Mouse (Mus musculus) lung, postnatal 14 days (tissue): Measurements from ENCODE around the gene Lilrb4a.
"Not testable (repeated sequence)": the region's sequence is repeated elsewhere in the genome, so short reads cannot be mapped to it uniquely, and the experiment has no call there.

Experiments used
- DNase-seq: peaks from one replicate; pipeline ENCODE4 v3.0.0; 2021

Gene Lilrb4a

DNA sequence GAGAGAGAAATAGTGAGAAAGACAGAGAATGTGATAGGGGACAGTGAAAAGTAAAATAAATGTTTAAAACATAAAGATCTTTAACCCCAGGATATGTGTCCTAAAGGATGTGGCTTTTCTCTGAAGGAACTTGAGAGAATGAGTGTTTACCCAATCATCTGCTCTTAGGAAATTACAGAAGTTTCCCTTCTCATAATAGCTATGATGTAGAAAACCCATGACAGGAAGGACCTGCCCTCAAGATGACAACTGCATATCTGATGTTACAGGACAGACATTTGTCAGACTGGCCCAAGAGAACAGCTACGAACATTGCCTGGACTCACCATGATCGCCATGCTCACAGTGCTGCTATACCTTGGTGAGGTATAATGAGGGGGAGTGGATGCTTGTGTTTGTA lies at the start of gene Lilrb4a:
Gene Lilrb4a (plus strand): TSS at position 266 of the 400 bp plus-strand sequence.
- not testable (repeated sequence) for DNase-seq

DNA sequence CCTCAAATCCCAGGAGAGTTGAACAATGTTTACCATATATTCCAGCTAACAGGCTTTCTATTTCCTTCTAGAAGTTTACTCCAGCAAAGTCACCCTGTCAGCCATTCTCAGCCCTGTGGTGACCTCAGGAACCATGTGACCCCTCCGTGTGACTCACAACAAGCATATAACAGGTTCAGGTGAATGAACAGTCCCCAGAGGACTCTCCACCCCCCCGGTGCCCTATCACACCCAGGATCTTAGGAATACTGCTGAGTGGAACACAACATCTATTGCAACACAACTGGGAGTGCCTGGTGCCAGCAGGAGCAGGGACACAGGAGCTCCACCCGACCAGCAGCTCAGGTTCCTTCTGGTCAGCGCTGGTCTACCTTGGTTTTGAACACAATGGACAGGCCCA lies 39.1 kb upstream of the Lilrb4a start:
- DNase-seq = no peak

DNA sequence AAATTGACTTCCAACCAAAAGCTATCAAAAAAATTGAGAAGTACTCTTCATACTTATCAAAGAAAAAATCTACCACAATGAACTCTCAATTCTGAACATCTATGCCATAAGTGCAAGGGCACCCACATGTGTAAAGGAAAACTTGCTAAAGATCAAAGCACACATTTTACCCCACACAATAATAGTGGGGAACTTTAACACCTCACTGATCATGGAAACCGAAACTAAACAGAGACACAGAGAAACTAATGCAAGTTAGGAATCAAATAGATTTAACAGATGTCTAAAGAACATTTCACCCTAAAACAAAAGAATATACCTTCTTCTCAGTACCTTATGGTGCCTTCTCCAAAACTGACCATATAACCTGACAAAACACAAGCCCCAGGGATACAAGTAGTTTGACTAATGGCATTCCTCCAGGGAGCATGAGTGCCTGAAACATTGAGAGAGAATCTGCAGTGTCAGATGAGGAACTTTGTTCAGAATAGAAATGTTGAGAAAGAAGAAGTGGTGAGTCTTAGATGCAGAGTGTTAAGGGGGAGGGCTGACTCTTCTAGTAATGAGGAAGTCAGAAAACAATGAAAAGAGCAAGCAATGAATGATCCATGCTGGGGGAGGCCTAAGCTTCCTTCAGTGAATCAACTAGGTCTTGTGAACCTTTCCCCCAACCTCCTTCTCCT lies 37.0 kb upstream of the Lilrb4a start:
- no peak for DNase-seq

DNA sequence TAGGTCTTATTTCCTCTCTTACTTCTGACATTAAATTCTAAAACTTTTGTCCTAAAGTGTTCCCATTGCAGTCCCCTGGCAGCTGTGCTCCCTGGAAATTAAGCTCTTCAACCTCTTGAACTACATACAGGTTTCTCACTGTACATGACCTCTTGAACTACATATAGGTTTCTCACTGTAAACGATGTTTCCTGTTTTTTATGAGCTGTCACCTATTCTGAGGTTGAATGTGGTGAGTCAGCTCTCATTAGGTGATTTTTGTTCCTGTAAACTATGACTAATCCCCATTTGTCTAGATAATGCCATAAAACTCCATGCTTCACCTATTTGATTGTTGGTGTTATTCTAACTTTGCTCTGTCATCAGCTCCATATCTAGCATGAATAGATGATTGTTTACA lies 36.4 kb upstream of the Lilrb4a start:
- DNase-seq = no peak

DNA sequence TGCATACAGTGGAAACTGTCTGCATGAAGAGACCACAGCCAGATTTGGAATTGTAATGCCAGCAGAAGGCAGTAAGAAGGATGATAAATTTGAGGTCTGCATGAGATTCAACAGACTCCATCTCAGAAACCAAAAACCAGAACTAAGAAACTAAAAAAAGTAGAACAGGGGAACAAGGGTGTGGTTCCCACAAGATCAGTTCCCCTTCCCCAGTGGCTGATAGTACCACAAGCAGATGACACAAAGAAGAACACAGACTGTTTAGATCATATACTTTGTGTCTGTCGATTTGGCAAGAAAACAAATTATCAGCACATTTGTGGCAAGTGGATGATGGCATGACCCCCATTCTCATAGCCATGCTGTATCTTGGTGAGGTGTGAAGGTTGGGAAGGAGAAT lies 35.0 kb upstream of the Lilrb4a start:
- DNase-seq = peak; percentile 2

DNA sequence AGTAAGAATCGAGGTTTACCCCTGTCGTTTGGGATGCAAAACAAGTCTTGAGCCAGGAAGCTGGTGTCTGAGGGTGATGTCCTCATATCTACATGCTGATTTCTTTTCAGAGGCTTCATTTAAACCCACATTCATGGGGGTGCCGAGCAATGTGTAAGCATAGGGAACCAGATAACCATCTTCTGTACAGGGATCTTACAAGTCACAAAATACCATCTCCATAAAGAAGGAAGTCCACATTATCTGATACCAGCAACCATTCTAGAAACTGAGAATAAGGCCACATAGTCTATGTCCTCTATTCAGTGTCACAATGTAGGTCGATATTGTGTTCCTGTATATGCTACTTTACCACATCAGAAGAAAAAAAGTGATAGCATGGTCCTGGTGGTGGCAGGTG lies 34.4 kb upstream of the Lilrb4a start:
- DNase-seq = no peak

DNA sequence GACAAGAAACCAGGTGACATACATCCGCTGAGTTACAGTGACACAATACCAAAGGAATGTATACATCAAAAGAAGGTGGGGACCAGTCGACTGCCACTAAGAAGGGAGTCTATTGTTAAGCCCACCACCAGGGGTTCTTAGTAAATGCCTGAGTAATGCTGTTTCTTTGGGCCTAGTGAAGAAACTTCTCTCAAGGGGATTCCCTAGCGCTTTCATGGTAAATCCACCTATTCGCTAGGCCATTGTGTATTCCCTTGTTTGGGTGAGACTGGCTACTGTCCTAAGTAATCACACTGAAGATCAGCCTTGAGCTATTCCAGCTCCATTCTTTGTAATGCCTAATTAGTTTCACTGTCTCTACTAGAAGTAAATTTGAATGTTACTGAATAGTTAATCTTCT lies 27.0 kb upstream of the Lilrb4a start:
- not testable (repeated sequence) for DNase-seq

DNA sequence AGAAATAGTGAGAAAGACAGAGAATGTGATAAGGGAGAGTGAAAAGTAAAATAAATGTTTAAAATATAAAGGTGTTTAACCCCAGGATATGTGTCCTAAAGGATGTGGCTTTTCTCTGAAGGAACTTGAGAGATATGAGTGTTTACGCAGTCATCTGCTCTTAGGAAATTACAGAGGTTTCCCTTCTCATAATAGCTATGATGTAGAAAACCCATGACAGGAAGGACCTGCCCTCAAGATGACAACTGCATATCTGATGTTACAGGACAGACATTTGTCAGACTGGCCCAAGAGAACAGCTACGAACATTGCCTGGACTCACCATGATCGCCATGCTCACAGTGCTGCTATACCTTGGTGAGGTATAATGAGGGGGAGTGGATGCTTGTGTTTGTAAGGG lies 10.4 kb upstream of the Lilrb4a start, which contains the start of the genes Gm49339 and Lilr4b:
Gene Gm49339 (plus strand): TSS at position 216 of the 400 bp plus-strand sequence.
Gene Lilr4b (plus strand): TSS at position 236 of the 400 bp plus-strand sequence.
- DNase-seq = not testable (repeated sequence)

DNA sequence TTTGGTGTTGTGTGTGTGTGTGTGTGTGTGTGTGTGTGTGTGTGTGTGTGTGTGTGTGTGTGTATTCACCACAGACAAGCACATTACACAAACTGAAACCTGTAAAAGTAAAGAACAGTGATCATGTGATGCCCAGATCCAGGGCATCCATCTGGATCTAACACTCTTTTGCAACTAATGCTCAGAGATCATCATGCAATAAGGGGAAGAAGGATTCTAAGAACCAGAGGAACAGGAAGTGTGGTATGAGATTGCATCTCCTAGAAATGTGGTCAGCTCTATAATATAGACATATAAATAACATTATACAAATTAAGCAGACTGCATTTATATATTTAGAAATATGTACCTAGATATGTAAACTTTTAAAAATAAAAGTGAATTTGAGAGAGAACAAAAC lies 29.3 kb downstream of the Lilrb4a start:
- no peak for DNase-seq

DNA sequence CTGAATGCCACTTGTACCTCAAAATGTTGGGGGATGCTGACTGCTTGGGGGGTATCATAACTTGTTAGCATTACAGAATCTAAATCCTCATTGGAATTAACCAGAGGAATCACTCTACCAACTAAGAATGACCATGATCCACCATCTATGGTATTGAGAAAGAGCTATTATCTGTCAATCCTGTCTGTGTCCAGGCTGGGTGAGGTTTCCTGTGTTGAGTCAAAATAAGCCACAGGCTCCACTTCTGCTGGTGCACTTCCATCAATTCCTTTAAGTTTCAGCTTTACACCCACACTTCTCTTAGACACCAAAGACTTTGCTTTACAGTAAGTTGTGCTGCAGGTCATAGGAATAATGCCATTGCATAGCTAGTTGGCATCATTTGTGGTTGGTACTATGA lies 30.7 kb downstream of the Lilrb4a start:
- no peak for DNase-seq

DNA sequence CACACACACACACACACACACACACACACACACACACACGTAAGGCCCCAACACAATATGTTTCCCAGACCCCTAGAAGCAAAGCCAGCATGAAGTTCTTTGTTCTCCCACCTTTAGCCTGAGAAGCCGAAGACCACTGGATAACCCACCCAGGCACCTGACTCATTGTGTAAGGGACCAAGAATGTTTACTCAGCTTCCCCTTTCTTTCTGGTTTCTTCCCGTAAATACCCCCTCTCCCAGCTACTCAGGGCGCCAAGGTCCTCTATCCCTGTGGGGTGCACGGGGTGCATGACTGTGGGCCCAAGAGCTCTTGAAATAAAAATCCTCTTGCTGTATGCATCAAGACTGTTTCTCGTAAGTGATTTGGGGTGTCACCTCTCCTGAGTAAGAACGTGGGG lies 35.3 kb downstream of the Lilrb4a start:
- DNase-seq = no peak

DNA sequence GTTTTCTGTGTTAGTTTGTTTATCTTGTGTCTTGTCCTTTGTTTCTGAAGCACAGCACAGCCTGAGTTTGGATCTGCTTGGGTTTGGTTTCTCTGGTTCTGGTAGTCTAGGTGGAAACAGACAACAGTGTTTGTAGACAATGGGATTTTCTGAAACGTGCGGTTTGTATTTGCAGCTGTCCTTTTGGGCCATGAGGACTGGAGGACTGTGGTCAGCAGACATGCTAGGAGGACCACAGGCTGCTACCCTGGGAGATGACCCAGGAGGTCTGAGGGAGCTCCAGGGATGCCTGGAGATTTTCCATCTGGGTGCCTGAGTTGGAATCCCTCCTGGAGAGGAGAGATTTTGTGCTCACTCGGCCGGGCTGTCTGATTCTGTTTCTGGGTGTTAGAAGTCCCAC lies 35.9 kb downstream of the Lilrb4a start:
- DNase-seq = no peak

DNA sequence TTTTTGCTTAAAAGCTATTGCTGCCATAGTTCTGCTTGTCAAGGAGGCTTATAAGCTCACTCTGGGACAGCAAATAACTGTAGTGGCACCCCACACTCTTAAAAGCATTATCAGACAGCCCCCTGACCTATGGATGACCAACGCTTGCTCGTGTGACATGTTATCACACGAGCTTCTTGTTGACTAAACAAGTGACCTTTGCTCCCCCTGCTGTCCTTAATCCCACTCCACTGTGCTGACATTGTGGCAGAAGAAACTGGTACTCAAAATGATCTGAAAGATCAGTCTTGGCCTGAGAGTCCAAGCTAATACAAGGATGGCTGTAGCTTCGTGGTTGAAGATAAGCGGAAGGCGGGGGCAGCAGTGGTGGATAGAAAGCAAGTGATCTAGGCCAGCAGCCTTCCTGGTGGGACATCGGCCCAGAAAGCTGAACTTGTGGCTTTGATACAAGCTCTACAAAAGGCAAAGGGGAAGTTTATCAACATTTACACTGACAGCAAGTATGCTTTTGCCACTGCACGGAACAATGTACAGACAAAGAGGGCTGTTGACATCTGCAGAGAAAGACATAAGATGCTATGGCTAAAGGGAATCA lies 38.2 kb downstream of the Lilrb4a start:
- DNase-seq = no peak

DNA sequence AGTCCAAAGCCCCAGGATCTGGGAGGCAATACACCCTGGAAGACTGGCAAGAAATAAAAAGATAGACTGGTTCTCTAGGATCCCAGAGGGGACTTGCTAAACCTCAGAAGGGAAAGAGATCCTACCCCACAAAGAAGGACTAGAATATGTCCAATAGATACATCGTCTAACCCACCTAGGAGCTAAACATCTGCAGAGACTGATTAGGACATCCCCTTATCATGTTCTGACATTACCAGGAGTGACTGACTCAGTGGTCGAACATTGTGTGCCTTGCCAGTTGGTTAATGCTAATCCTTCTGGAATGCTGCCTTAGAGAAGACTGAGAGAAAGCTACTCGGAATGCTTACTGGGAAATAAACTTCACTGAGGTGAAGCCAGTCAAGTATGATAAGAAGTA lies 38.7 kb downstream of the Lilrb4a start:
- no peak for DNase-seq

DNA sequence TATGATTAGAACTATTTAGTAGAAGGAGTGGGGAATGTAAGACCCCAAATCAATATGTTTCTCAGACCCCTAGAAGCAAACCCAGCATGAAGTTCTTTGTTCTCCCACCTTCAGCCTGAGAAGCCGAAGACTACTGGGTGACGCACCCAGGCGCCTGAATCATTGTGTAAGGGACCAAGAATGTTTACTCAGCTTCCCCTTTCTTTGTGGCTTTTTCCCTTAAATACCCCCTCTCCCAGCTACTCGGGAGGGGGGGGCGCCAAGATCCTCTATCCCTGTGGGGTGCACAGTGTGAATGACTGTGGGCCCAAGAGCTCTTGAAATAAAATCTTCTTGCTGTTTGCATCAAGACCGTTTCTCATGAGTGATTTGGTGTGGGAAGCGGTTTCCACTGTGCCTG lies 40.1 kb downstream of the Lilrb4a start:
- no peak for DNase-seq
